Mouse (Mus musculus): Measurements from ENCODE around the gene Lrp3. TPM values are rescaled to one million over a fixed set of nuclear protein-coding genes. Genes with fewer than 3 reads are reported as not detected.

Lrp3 gene
- polyA plus RNA-seq, 1 experiment from 2014 or later = 7.8 TPM

- DNase-seq (ENCODE audit: low spot score) = no peak
- 84% methylated on average over 12 of the region's 12 CpGs for WGBS
- Histone ChIP-seq H3K9me3 (replicated peaks) (no peaks in the 10 kb centered on the region), H3K36me3 (no peaks in the 10 kb centered on the region), H3K27ac (no peak overlapping the region), H3K4me3 (no peak overlapping the region), H3K4me1 (peaks cover 12% of the 10 kb centered on the region), H3K27me3 (ENCODE audit: low read depth, poor library complexity, severe bottlenecking) (no peaks in the 10 kb centered on the region; the same call in 1 of the 2 replicates)
Measured at GRCm38 (mm10) chr7:35154449-35154848, 60.8 kb downstream of the Lrp3 start.

GRCm38 (mm10) chr7:35150860-35151259 lies 64.4 kb downstream of the Lrp3 start:
- H3K4me1 ChIP-seq = peaks cover 20% of the 10 kb centered on the region
- WGBS = 79% methylated on average over 5 of the region's 5 CpGs

More at GRCm38 (mm10) chr7:35150860-35151259, 64.4 kb downstream of the Lrp3 start:
- no peaks in the 10 kb centered on the region; the same call in 1 of the 2 replicates for H3K27me3 ChIP-seq (ENCODE audit: low read depth, poor library complexity, severe bottlenecking)
- DNase-seq (ENCODE audit: low spot score) = no peak
- H3K9me3 ChIP-seq (replicated peaks) = no peaks in the 10 kb centered on the region
- H3K4me3 ChIP-seq = no peak overlapping the region
- H3K27ac ChIP-seq = no peak overlapping the region
- no peaks in the 10 kb centered on the region for H3K36me3 ChIP-seq

Other genes starting within 250 kb of the Lrp3 start
- gene Cebpg, start 158.9 kb downstream of the Lrp3 start, polyA plus RNA-seq (2016; fragmentation: Nextera tagmentation; extraction: Ambion mirVana) = 40.3 and 44.9 TPM in 2 replicates
- 0.25 and 0.40 TPM in 2 replicates for gene Cebpa, start 96.2 kb downstream of the Lrp3 start, polyA plus RNA-seq (2016; fragmentation: Nextera tagmentation; extraction: Ambion mirVana)
- 0.31 TPM in 1 of 2 replicates, not detected in the other for gene Slc7a10, start 29.1 kb downstream of the Lrp3 start, polyA plus RNA-seq (2016; fragmentation: Nextera tagmentation; extraction: Ambion mirVana)
- 15.9 and 17.8 TPM in 2 replicates for gene Gpatch1, start 102.9 kb upstream of the Lrp3 start, polyA plus RNA-seq (2016; fragmentation: Nextera tagmentation; extraction: Ambion mirVana)
- gene Rhpn2, start 118.7 kb upstream of the Lrp3 start, polyA plus RNA-seq (2016; fragmentation: Nextera tagmentation; extraction: Ambion mirVana) = 3.2 and 3.5 TPM in 2 replicates
- 18.2 and 18.7 TPM in 2 replicates for gene Faap24, start 181.3 kb upstream of the Lrp3 start, polyA plus RNA-seq (2016; fragmentation: Nextera tagmentation; extraction: Ambion mirVana)
- 59.0 and 64.4 TPM in 2 replicates for gene Cep89, start 181.5 kb upstream of the Lrp3 start, polyA plus RNA-seq (2016; fragmentation: Nextera tagmentation; extraction: Ambion mirVana)
- 0.11 and 0.19 TPM in 2 replicates for gene Slc7a9, start 233.3 kb upstream of the Lrp3 start, polyA plus RNA-seq (2016; fragmentation: Nextera tagmentation; extraction: Ambion mirVana)